Mouse (Mus musculus) heart, embryonic 12.5 days (tissue): Measurements from ENCODE around the gene 1700019N19Rik. TPM values are rescaled to one million over a fixed set of nuclear protein-coding genes. Genes with fewer than 3 reads are reported as not detected.

Source experiments
- ATAC-seq: fragments of 200-750 bp; cut with Nextera tagmentation; 2 replicates; pipeline ENCODE4 v1.8.0; 2017; ENCODE audit warnings: moderate TSS enrichment, moderate library complexity; ENCODE audit not compliant: insufficient number of reproducible peaks, low FRiP score
- H3K27ac ChIP-seq: fragments of 300-500 bp; sonication (generic); 2 replicates; pipeline ENCODE4 v1.5.1; 2016; ENCODE audit warnings: mild to moderate bottlenecking, moderate library complexity; ENCODE audit not compliant: poor library complexity, severe bottlenecking
- H3K27me3 ChIP-seq: fragments of 300-500 bp; sonication (generic); replicated peaks from 2 replicates; pipeline ENCODE4 v1.6.1; 2016; ENCODE audit warnings: mild to moderate bottlenecking, moderate library complexity
- H3K36me3 ChIP-seq: fragments of 300-500 bp; sonication (generic); 2 replicates; pipeline ENCODE4 v1.6.1; 2016; ENCODE audit warnings: mild to moderate bottlenecking, moderate library complexity
- H3K4me1 ChIP-seq: fragments of 300-500 bp; sonication (generic); replicated peaks from 2 replicates; pipeline ENCODE4 v1.6.1; 2016; ENCODE audit warnings: mild to moderate bottlenecking
- H3K4me2 ChIP-seq: fragments of 300-500 bp; sonication (generic); 2 replicates; pipeline ENCODE4 v1.6.1; 2016; ENCODE audit warnings: mild to moderate bottlenecking, moderate library complexity
- H3K4me3 ChIP-seq: fragments of 300-500 bp; sonication (generic); 2 replicates; pipeline ENCODE4 v1.5.1; 2016; ENCODE audit warnings: mild to moderate bottlenecking
- H3K9ac ChIP-seq: fragments of 300-500 bp; sonication (generic); 2 replicates; pipeline ENCODE4 v1.6.1; 2016; ENCODE audit warnings: mild to moderate bottlenecking, moderate library complexity
- H3K9me3 ChIP-seq: fragments of 300-500 bp; sonication (generic); replicated peaks from 2 replicates; pipeline ENCODE4 v1.6.1; 2016; ENCODE audit warnings: mild to moderate bottlenecking, moderate library complexity
- WGBS: fragments of 180-500 bp; shearing (Covaris S2); methylation state at CpG from one replicate; pipeline ENCODE4 v1.1.7; 2016; 5-methylcytosine and 5-hydroxymethylcytosine counted together
- polyA plus RNA-seq: library from polyadenylated mRNA; unstranded; fragments of >200 nt; fragmentation: Nextera tagmentation; extraction: Ambion mirVana; gene quantifications from 2 replicates; pipeline ENCODE4 v1.2.1, GENCODE M21; 2016

1700019N19Rik gene
- polyA plus RNA-seq, 1 experiment from 2014 or later = not detected

GRCm38 (mm10) chr19:58806364-58806763 lies 12.1 kb upstream of the 1700019N19Rik start:
- WGBS = 8% methylated on average over 3 of the region's 3 CpGs
- H3K4me2 ChIP-seq = no peak overlapping the region
- H3K9ac ChIP-seq = no peak overlapping the region
- no peak for ATAC-seq
- 0 out of 2 replicates have a peak, but pooled peaks cover 4% of the 10 kb centered on the region for H3K9me3 ChIP-seq
- H3K36me3 ChIP-seq = peaks cover 17% of the 10 kb centered on the region
- H3K27ac ChIP-seq = no peak overlapping the region
- H3K4me3 ChIP-seq = no peak overlapping the region
- 0 out of 2 replicates have a peak, but pooled peaks cover 3% of the 10 kb centered on the region for H3K27me3 ChIP-seq
- no peaks in the 10 kb centered on the region for H3K4me1 ChIP-seq

DNA sequence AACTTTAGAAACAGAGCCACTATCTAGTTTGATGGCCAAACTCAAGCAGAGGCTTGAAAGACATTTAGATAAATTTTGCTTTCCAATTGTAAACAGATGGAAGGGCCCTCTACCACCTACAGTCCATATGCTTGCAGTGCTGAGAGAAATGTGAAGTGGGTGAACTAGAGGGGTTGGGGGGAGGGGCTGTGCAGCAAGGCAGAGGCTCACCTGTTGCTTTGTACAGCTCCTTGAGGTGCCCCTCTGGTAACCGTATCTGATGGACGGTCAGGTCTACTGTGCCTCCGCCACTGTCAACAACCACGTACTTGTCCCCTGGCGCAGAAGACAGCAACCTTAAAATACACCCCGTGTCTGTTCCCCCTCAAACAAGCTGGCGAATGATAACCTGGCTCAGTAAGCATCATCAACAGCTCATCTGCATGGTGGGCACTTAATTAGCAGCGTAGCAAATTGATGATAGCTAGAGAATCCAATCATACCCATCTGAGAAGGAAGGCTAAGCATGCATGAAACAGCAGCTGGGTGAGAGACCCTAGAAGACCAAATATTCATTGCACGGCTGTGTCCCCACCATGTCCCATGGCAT lies 11.0 kb upstream of the 1700019N19Rik start:
- Histone ChIP-seq H3K27me3 (0 out of 2 replicates have a peak, but pooled peaks cover 3% of the 10 kb centered on the region), H3K9me3 (0 out of 2 replicates have a peak, but pooled peaks cover 4% of the 10 kb centered on the region), H3K4me2 (no peak overlapping the region), H3K27ac (no peak overlapping the region), H3K36me3 (peaks cover 17% of the 10 kb centered on the region), H3K4me1 (no peaks in the 10 kb centered on the region), H3K4me3 (no peak overlapping the region), H3K9ac (no peak overlapping the region)
- WGBS = 77% methylated on average over 9 of the region's 9 CpGs
- ATAC-seq = no peak

DNA sequence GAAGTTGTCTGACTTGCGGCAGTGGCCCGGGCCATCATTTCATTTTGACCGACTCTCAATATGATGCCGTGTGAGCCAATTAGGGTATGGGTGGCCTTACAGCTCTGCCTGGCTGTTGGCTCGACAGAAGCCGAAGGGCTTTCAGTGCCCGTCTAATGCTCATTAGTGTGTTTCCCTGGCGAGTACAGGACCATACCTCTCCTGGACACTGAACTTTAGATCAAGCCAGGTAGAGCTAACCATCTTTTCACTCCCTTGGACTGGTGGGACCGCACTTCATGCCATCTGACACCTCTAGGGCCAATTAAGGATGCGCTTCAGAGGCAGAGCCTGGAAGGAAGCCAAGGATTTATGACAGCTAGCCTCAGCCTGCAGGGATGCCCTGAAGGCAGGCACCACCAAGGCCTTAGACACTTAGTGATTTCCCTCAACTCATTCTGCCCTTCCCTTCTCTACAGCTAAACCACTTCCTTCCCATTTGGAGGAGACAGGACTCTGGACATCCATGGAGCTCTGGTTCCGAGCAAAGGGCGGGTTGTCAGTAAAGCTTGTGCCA lies 931 bp upstream of the 1700019N19Rik start:
- H3K4me2 ChIP-seq = no peak overlapping the region
- no peak for ATAC-seq
- no peak overlapping the region for H3K27ac ChIP-seq
- H3K4me1 ChIP-seq = peaks cover 7% of the 10 kb centered on the region; the same call in 1 of the 2 replicates
- H3K36me3 ChIP-seq = peaks cover 16% of the 10 kb centered on the region
- WGBS = 80% methylated on average over 12 of the region's 12 CpGs
- H3K9me3 ChIP-seq = no peaks in the 10 kb centered on the region
- no peak overlapping the region for H3K9ac ChIP-seq
- H3K27me3 ChIP-seq = no peaks in the 10 kb centered on the region
- no peak overlapping the region for H3K4me3 ChIP-seq

GRCm38 (mm10) chr19:58789194-58789593 lies 5.1 kb downstream of the 1700019N19Rik start:
- no peak overlapping the region for H3K4me3 ChIP-seq
- no peaks in the 10 kb centered on the region for H3K9me3 ChIP-seq
- peaks cover 2% of the 10 kb centered on the region; the same call in 1 of the 2 replicates for H3K4me1 ChIP-seq
- no peak overlapping the region for H3K27ac ChIP-seq
- H3K4me2 ChIP-seq = no peak overlapping the region
- no peak overlapping the region for H3K9ac ChIP-seq
- no peak for ATAC-seq
- H3K36me3 ChIP-seq = no peaks in the 10 kb centered on the region
- H3K27me3 ChIP-seq = no peaks in the 10 kb centered on the region
- WGBS = 74% methylated on average over 11 of the region's 11 CpGs

GRCm38 (mm10) chr19:58783938-58784337 lies 10.3 kb downstream of the 1700019N19Rik start:
- H3K27me3 ChIP-seq = no peaks in the 10 kb centered on the region
- WGBS = 36% methylated on average over 7 of the region's 7 CpGs
- no peaks in the 10 kb centered on the region for H3K36me3 ChIP-seq
- H3K9ac ChIP-seq = no peak overlapping the region
- no peak overlapping the region for H3K4me3 ChIP-seq
- no peak overlapping the region for H3K27ac ChIP-seq
- H3K4me2 ChIP-seq = no peak overlapping the region
- 0 out of 2 replicates have a peak, but pooled peaks cover 3% of the 10 kb centered on the region for H3K4me1 ChIP-seq
- H3K9me3 ChIP-seq = no peaks in the 10 kb centered on the region
- no peak for ATAC-seq

DNA sequence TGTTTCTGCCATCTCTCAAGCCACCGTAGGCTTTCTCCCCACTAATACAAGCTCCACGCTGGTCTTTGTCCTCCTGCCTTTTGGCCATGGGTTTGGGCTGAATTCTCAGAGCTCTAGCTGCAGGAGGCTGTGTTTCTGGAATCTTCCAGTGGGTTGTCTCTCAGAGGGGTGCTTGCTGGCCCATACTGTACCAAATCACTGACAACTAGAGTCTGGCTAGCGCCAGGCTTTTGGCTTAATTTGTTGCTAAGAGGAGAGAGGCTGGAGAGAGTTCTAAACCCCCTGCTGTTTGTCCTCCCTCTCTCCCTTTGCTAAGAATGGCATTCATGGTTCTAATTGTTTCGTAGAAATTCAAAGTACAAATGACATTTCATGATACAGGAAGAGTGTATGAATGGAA lies 12.7 kb downstream of the 1700019N19Rik start:
- Histone ChIP-seq H3K4me2 (no peak overlapping the region), H3K36me3 (no peaks in the 10 kb centered on the region), H3K27ac (no peak overlapping the region), H3K4me3 (no peak overlapping the region), H3K4me1 (0 out of 2 replicates have a peak, but pooled peaks cover 3% of the 10 kb centered on the region), H3K9ac (no peak overlapping the region), H3K27me3 (no peaks in the 10 kb centered on the region), H3K9me3 (no peaks in the 10 kb centered on the region)
- ATAC-seq = no peak
- 71% methylated on average over 4 of the region's 4 CpGs for WGBS

- WGBS = 63% methylated on average over 5 of the region's 5 CpGs
- Histone ChIP-seq H3K9me3 (no peaks in the 10 kb centered on the region), H3K36me3 (no peaks in the 10 kb centered on the region), H3K4me2 (no peak overlapping the region), H3K4me3 (no peak overlapping the region), H3K4me1 (peaks cover 3% of the 10 kb centered on the region; the same call in 1 of the 2 replicates), H3K9ac (no peak overlapping the region), H3K27me3 (no peaks in the 10 kb centered on the region), H3K27ac (no peak overlapping the region)
- ATAC-seq = no peak
These were observed 17.8 kb downstream of the 1700019N19Rik start for GRCm38 (mm10) chr19:58776461-58776860.

DNA sequence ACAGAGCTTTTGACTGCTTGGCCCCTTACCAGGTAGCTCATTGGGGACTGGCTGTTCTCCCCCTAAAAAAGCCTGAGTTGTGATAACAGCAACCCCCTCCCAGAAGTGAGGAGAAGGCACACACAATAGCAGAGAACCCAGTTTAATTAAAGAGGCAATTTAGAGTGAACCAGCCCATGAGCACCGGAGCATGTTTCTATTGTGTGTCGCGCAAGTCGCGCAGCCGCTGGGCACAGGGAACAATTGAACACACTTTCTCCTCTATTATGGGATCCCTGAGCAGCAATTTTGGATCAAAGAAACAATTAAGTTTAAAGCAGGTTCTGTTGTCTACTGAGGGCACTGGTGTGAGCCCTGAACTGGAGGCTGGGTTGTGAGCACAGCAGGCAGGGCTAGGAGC lies 26.9 kb downstream of the 1700019N19Rik start:
- ATAC-seq = no peak
- no peak overlapping the region for H3K4me3 ChIP-seq
- H3K4me2 ChIP-seq = no peak overlapping the region
- no peak overlapping the region for H3K9ac ChIP-seq
- 97% methylated on average over 6 of the region's 6 CpGs for WGBS
- peaks cover 9% of the 10 kb centered on the region; the same call in 1 of the 2 replicates for H3K27me3 ChIP-seq
- no peaks in the 10 kb centered on the region for H3K9me3 ChIP-seq
- no peaks in the 10 kb centered on the region for H3K36me3 ChIP-seq
- peaks cover 7% of the 10 kb centered on the region for H3K4me1 ChIP-seq
- H3K27ac ChIP-seq = no peak overlapping the region

- 9% methylated on average over 12 of the region's 12 CpGs for WGBS
- no peaks in the 10 kb centered on the region for H3K36me3 ChIP-seq
- H3K9me3 ChIP-seq = no peaks in the 10 kb centered on the region
- peak; percentile 78; the same call in 1 of the 2 replicates for ATAC-seq
- H3K27me3 ChIP-seq = peaks cover 5% of the 10 kb centered on the region; the same call in 1 of the 2 replicates
- no peak overlapping the region for H3K27ac ChIP-seq
- no peak overlapping the region for H3K4me2 ChIP-seq
- no peak overlapping the region for H3K9ac ChIP-seq
- no peak overlapping the region for H3K4me3 ChIP-seq
- H3K4me1 ChIP-seq = peaks cover 4% of the 10 kb centered on the region; the same call in 1 of the 2 replicates
These were observed 31.3 kb downstream of the 1700019N19Rik start for GRCm38 (mm10) chr19:58762848-58763541.

DNA sequence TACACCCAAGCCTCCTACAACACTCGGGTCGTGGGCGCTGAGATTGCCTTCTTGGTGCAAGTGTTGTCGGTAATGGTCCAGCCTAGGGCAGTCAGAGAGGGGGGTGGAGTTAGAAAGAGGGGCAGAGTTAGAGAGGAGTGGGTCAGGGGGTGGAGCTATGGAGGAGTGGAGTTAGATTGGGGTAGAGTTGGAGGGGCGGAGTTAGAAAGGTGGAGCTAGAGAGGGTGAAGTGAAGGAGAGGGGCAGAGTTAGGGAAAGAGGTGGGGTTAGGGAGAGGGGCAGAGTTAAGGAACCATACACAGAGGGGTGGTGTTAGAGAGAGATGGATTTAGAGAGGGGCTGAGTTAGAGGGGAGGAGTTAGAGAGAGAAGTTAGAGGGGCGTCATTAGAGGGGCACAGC lies 31.9 kb downstream of the 1700019N19Rik start:
- H3K27ac ChIP-seq = no peak overlapping the region
- WGBS = 21% methylated on average over 6 of the region's 6 CpGs
- H3K4me1 ChIP-seq = peaks cover 4% of the 10 kb centered on the region; the same call in 1 of the 2 replicates
- no peaks in the 10 kb centered on the region for H3K9me3 ChIP-seq
- no peak overlapping the region for H3K4me3 ChIP-seq
- no peak overlapping the region for H3K4me2 ChIP-seq
- peaks cover 5% of the 10 kb centered on the region; the same call in 1 of the 2 replicates for H3K27me3 ChIP-seq
- no peak overlapping the region for H3K9ac ChIP-seq
- ATAC-seq = no peak; the same call in 1 of the 2 replicates
- no peaks in the 10 kb centered on the region for H3K36me3 ChIP-seq

DNA sequence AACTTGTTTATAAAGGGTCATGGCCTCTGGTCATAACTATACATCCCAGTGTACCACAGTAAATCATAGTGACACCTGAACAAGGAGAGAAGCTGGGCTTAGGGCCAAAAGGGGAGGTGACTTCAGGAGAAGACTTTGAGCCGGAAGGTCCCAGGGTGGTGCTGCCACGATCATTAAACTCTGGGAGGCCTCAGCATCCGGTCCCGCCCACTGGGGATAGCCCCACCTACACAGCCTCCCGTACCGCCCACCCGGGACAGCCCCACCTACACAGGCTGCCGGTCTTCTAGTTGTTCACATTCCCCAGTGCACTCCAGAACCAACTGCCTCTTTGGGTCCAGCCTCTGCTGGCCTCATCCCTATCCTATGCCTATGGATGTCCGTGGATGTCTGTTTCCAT lies 34.8 kb downstream of the 1700019N19Rik start, which contains the start of gene Pnliprp2:
Gene Pnliprp2 (plus strand): TSS at position 297 of the 400 bp plus-strand sequence.
- H3K36me3 ChIP-seq = no peaks in the 10 kb centered on the region
- 58% methylated on average over 9 of the region's 9 CpGs for WGBS
- no peak within 1 kb of the TSS for H3K9ac ChIP-seq
- 0 out of 2 replicates have a peak, but pooled peaks cover 7% of the 10 kb centered on the region for H3K9me3 ChIP-seq
- H3K4me2 ChIP-seq = no peak within 1 kb of the TSS
- no peak within 1 kb of the TSS for H3K27ac ChIP-seq
- no peak for ATAC-seq
- H3K27me3 ChIP-seq = peaks cover 5% of the 10 kb centered on the region; the same call in 1 of the 2 replicates
- peaks cover 4% of the 10 kb centered on the region; the same call in 1 of the 2 replicates for H3K4me1 ChIP-seq
- no peak within 1 kb of the TSS for H3K4me3 ChIP-seq
